Mouse (Mus musculus) liver, embryonic 14.5 days (tissue): ENCODE measurements at regions not wholly inside any gene's neighbourhood (a gene's known extent, or its start where the extent isn't known, plus 50 kb on each side); places are given as distances from the start of the nearest gene placed in this dataset.

ENCODE experiments used
- ATAC-seq: fragments of 200-750 bp; cut with Nextera tagmentation; 2 replicates; pipeline ENCODE4 v1.8.0; 2017; ENCODE audit warnings: moderate number of reproducible peaks, mild to moderate bottlenecking, moderate library complexity; ENCODE audit not compliant: insufficient read depth
- DNase-seq, 3 experiments: peaks; one replicate each; pipeline ENCODE4 v3.0.0-alpha.2; 2012 to 2013; ENCODE audit warnings: low read depth in 3 of 3, low spot score in 3 of 3
- H3K27ac ChIP-seq: fragments of 300-500 bp; sonication (generic); 2 replicates; pipeline ENCODE4 v1.5.1; 2014; ENCODE audit warnings: moderate library complexity, mild to moderate bottlenecking, control low read depth, inconsistent platforms
- H3K27me3 ChIP-seq: fragments of 300-500 bp; sonication (generic); 2 replicates; pipeline ENCODE4 v1.6.1; 2014; ENCODE audit warnings: mild to moderate bottlenecking, low read length, moderate library complexity; ENCODE audit not compliant: control insufficient read depth, insufficient read depth
- H3K36me3 ChIP-seq: fragments of 300-500 bp; sonication (generic); replicated peaks from 2 replicates; pipeline ENCODE4 v1.6.1; 2014; ENCODE audit warnings: low read depth; ENCODE audit not compliant: control insufficient read depth, insufficient read depth
- H3K4me1 ChIP-seq, 2 experiments: fragments of 200-500 bp in 1 of 2; fragments of 300-500 bp in 1 of 2; sonication (generic) in 1 of 2; replicated peaks; 2 replicates each; pipeline ENCODE4 v1.6.1; 2012 to 2014; ENCODE audit warnings: antibody characterized with exemption in 1 of 2, inconsistent platforms in 1 of 2, low read length in 1 of 2; ENCODE audit not compliant: control insufficient read depth in 2 of 2, insufficient read depth in 2 of 2
- H3K4me2 ChIP-seq: fragments of 300-500 bp; sonication (generic); 2 replicates; pipeline ENCODE4 v1.6.1; 2014; ENCODE audit warnings: low read depth, mild to moderate bottlenecking, control low read depth, moderate library complexity
- H3K4me3 ChIP-seq, 2 experiments: fragments of 200-500 bp in 1 of 2; fragments of 300-500 bp in 1 of 2; sonication (generic) in 1 of 2; 2 replicates each; pipeline ENCODE4 v1.5.1; 2012 to 2014; ENCODE audit warnings: low read depth in 2 of 2, low read length in 2 of 2, mild to moderate bottlenecking in 2 of 2, control low read depth in 1 of 2, inconsistent platforms in 1 of 2, moderate library complexity in 1 of 2; ENCODE audit not compliant: insufficient read depth in 1 of 2
- H3K9ac ChIP-seq: fragments of 300-500 bp; sonication (generic); replicated peaks from 2 replicates; pipeline ENCODE4 v1.6.1; 2014; ENCODE audit warnings: mild to moderate bottlenecking, control low read depth, moderate library complexity
- H3K9me3 ChIP-seq: fragments of 300-500 bp; sonication (generic); 2 replicates; pipeline ENCODE4 v1.6.1; 2016; ENCODE audit warnings: low read length, mixed read lengths; ENCODE audit not compliant: control insufficient read depth
- CTCF ChIP-seq: IDR thresholded peaks from 2 replicates; pipeline ENCODE4 v1.5.1; 2016; ENCODE audit warnings: antibody characterized with exemption, low read depth, control low read depth
- EP300 ChIP-seq: IDR thresholded peaks from 2 replicates; pipeline ENCODE4 v1.6.1; 2016; ENCODE audit warnings: antibody characterized with exemption, low read depth
- WGBS: fragments of 180-500 bp; shearing (Covaris S2); extraction: QIAGEN DNeasy Blood & Tissue Kit; methylation state at CpG from one replicate; pipeline ENCODE4 v1.1.7; 2014; ENCODE audit not compliant: insufficient replicate concordance; 5-methylcytosine and 5-hydroxymethylcytosine counted together

GRCm38 (mm10) chr8:128095451-128095850 is 263.0 kb upstream of the Nrp1 start:
- WGBS: 81% methylated on average over 1 of the region's 1 CpGs
- no peak for DNase-seq
- H3K4me1 ChIP-seq: no peaks in the 10 kb centered on the region

GRCm38 (mm10) chr8:128097601-128098000 is 260.8 kb upstream of the Nrp1 start:
- no peak for TF ChIP-seq EP300
- TF ChIP-seq CTCF: no peak
- ATAC-seq (no peak), DNase-seq (no peak)
- no peaks in the 10 kb centered on the region for H3K36me3 ChIP-seq
- no peak overlapping the region for H3K4me3 ChIP-seq
- no peak overlapping the region for H3K27ac ChIP-seq
- H3K27me3 ChIP-seq: no peaks in the 10 kb centered on the region
- no peak overlapping the region for H3K9ac ChIP-seq
- WGBS: 57% methylated on average over 3 of the region's 3 CpGs
- no peak overlapping the region for H3K4me2 ChIP-seq
- H3K9me3 ChIP-seq: no peaks in the 10 kb centered on the region
- no peaks in the 10 kb centered on the region for H3K4me1 ChIP-seq

More at GRCm38 (mm10) chr8:128095451-128095850, 263.0 kb upstream of the Nrp1 start:
- ATAC-seq: no peak
- Histone ChIP-seq H3K27me3 (no peaks in the 10 kb centered on the region), H3K27ac (no peak overlapping the region), H3K4me3 (no peak overlapping the region), H3K36me3 (no peaks in the 10 kb centered on the region), H3K9ac (no peak overlapping the region), H3K4me2 (no peak overlapping the region), H3K9me3 (no peaks in the 10 kb centered on the region)
- TF ChIP-seq EP300 (no peak), CTCF (no peak)

DNA sequence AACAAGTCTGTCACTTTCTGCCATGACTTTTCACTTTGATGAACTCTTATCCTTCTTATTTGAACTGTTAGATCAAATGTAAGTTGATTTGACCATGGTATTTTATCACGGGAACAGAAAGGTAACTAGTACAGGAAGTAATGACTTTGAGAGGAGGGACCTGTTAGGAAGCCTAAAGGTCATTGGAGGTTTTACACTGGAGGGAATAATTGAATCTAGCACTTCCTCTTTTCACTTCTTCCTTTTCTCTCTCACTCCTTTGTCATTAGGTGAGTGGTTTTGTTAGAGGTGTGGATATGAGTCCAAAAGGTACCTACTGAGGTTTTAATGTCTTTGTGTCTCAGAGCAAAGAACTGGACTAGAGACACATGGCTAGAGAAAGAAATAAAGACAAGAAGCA is 255.0 kb upstream of the Nrp1 start:
- H3K27ac ChIP-seq: no peak overlapping the region
- WGBS: 22% methylated on average over 1 of the region's 1 CpGs
- ATAC-seq (no peak), DNase-seq (no peak)
- TF ChIP-seq EP300 (no peak), CTCF (no peak)
- no peak overlapping the region for H3K4me3 ChIP-seq
- no peak overlapping the region for H3K9ac ChIP-seq
- no peak overlapping the region for H3K4me2 ChIP-seq
- no peaks in the 10 kb centered on the region for H3K4me1 ChIP-seq
- no peaks in the 10 kb centered on the region for H3K36me3 ChIP-seq
- H3K27me3 ChIP-seq: no peaks in the 10 kb centered on the region
- no peaks in the 10 kb centered on the region for H3K9me3 ChIP-seq

- 63% methylated on average over 2 of the region's 2 CpGs for WGBS
- TF ChIP-seq EP300 (no peak), CTCF (no peak)
- DNase-seq (no peak), ATAC-seq (no peak)
- no peaks in the 10 kb centered on the region for H3K4me1 ChIP-seq
- no peak overlapping the region for H3K4me3 ChIP-seq
- no peaks in the 10 kb centered on the region for H3K36me3 ChIP-seq
- H3K9me3 ChIP-seq: no peaks in the 10 kb centered on the region
- no peak overlapping the region for H3K27ac ChIP-seq
- no peak overlapping the region for H3K9ac ChIP-seq
- H3K27me3 ChIP-seq: no peaks in the 10 kb centered on the region
- H3K4me2 ChIP-seq: no peak overlapping the region
Observed at GRCm38 (mm10) chr8:128106569-128106968, 251.8 kb upstream of the Nrp1 start.

DNA sequence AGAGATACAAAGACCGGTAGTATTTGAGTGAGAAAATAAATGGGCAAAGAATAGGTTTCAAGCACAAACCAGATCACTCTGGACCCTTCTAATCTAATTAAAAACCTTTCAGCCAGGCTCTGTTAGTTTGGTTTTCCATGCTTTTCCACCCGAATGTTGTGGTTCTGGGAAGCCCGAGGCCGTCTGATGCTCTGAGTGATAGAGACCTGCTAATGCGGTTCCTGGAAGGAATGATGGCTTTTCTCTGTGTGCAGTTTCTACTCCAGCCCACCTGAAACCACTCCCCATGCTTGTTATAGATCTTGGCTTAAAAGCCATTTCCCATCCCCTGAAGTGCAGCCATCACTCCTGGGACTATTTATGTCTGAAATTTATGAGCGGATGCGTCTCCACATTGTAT is 251.4 kb upstream of the Nrp1 start:
- Histone ChIP-seq H3K36me3 (no peaks in the 10 kb centered on the region), H3K9me3 (no peaks in the 10 kb centered on the region), H3K9ac (no peak overlapping the region), H3K27me3 (no peaks in the 10 kb centered on the region), H3K4me2 (no peak overlapping the region), H3K27ac (no peak overlapping the region), H3K4me1 (no peaks in the 10 kb centered on the region), H3K4me3 (no peak overlapping the region)
- TF ChIP-seq CTCF (no peak), EP300 (no peak)
- ATAC-seq (no peak), DNase-seq (no peak)
- 76% methylated on average over 7 of the region's 7 CpGs for WGBS

DNA sequence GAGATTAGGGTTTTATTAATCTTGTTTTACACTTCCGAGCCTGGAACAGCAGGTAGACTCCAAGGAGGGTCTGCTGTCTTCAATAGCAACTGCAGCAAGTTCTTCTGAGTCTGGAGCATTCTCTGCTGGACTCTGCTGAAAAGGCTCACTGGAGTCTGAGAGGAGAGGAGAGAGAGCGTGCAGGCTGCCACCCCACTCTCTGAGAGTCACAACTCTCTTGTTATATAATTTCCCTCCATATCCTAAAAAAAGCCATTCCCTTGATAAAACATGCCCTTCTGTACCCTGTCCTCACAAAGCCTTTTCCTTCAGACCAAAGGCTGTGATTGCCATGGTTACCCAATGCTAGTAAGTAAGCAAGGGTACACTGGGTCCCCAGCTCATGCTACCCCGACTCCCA is 249.4 kb upstream of the Nrp1 start:
- Histone ChIP-seq H3K9ac (no peak overlapping the region), H3K27me3 (no peaks in the 10 kb centered on the region), H3K36me3 (no peaks in the 10 kb centered on the region), H3K9me3 (no peaks in the 10 kb centered on the region), H3K4me2 (no peak overlapping the region), H3K4me1 (no peaks in the 10 kb centered on the region), H3K27ac (no peak overlapping the region), H3K4me3 (no peak overlapping the region)
- WGBS: 49% methylated on average over 3 of the region's 3 CpGs
- ATAC-seq (no peak), DNase-seq (no peak)
- TF ChIP-seq EP300 (no peak), CTCF (no peak)
